Mouse (Mus musculus): Measurements from ENCODE around the gene Btnl2. TPM values are rescaled to one million over a fixed set of nuclear protein-coding genes. Genes with fewer than 3 reads are reported as not detected.
"Not testable (repeated sequence)": the region's sequence is repeated elsewhere in the genome, so short reads cannot be mapped to it uniquely, and the experiment has no call there.

Btnl2 gene
- 0.53 and 0.94 TPM in 2 replicates for polyA plus RNA-seq (2015; fragmentation: Nextera tagmentation; extraction: Ambion mirVana)

DNA sequence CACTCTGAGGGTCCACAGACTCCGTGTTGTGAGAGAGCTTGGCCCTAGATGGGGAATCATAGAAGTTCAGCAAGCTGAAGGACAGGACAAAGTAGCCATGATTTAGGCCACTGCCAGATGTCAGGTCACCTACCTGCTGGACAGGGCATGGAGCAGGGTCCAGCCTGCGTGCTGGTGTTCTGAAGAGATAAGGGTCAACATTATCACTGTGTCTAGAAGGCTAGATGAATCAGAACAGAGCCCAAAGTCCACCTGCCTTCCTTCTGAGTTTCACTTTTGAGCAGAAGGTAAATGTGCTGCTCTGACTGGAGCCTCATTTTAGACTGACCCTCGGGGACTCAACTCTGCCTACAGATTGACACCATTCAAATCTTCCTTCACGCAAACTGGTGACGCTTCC is at the start of gene Btnl2:
Gene Btnl2, plus strand, starts transcription at position 284 of the 400 bp plus-strand sequence.
- no peak within 1 kb of the TSS for H3K4me3 ChIP-seq (replicated peaks)
- H3K9ac ChIP-seq = no peak within 1 kb of the TSS
- ATAC-seq (ENCODE audit: insufficient read depth, low FRiP score, low read depth) = no peak
- no peaks in the 10 kb centered on the region for H3K9me3 ChIP-seq
- WGBS = 82% methylated on average over 5 of the region's 5 CpGs
- no peaks in the 10 kb centered on the region for H3K4me1 ChIP-seq
- no peak within 1 kb of the TSS for H3K4me2 ChIP-seq
- no peak within 1 kb of the TSS for H3K27ac ChIP-seq
- no peaks in the 10 kb centered on the region for H3K36me3 ChIP-seq
- H3K27me3 ChIP-seq (replicated peaks) = no peaks in the 10 kb centered on the region; the same call in 1 of the 2 replicates

DNA sequence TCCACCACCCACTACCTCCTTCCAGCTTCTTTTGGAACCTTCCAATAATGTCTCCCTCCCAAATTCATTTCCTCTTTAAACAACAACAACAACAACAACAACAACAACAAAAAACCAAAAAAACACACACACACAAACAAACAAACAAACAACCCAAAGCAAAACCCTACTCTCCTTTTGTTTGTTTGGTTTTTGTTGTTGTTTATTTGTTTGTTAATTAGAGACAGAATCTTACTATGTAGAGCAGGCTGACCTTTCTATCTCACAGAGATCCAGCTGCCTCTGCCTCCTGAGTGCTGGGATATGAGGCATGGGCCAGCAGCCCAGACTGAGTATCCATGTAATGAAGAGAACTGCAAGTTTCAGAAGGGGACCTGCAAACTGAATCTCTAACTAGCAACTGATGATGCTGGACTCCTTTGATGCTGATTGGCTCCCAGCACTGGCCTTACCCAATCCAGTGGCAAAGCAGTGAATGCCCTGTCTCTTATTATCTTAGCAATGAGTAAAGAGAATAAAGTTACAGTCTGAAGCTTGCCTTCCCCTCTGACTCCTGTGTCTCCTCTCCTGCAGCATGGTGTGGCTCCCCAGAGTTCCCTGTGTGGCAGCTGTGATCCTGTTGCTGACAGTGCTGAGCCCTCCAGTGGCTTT is 49.1 kb upstream of the Btnl2 start, which contains the start of gene H2-Eb1:
Gene H2-Eb1, plus strand, starts transcription at position 488 of the 651 bp plus-strand sequence.
- peak; percentile 77; the same call in 1 of the 2 replicates for ATAC-seq (ENCODE audit: insufficient read depth, low FRiP score, low read depth)
- no peaks in the 10 kb centered on the region for H3K27me3 ChIP-seq (replicated peaks)
- no peak within 1 kb of the TSS for H3K27ac ChIP-seq
- H3K4me2 ChIP-seq = no peak within 1 kb of the TSS
- H3K9me3 ChIP-seq = no peaks in the 10 kb centered on the region
- H3K4me1 ChIP-seq = no peaks in the 10 kb centered on the region
- no peak within 1 kb of the TSS for H3K9ac ChIP-seq
- H3K4me3 ChIP-seq (replicated peaks) = no peak within 1 kb of the TSS
- no peaks in the 10 kb centered on the region for H3K36me3 ChIP-seq

DNA sequence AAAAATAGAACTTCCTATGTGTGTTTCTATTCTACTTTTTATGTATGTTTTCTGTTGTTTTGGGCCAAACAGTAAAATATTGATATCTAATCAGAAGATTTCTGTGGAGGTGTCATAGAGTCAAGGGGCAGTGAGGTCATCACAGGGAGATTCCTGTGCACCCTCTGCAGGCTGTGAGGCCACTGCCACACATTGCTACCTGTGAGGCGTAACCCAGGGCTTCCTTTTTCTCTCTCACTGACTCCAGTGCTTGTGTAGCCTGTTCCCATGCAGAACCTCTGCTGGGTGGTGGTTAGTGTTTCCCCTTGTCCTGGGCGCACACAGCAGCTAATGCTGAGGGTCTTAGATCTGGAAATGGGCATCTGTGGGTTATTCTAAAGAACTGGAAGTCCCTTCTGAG is 48.2 kb upstream of the Btnl2 start:
- no peaks in the 10 kb centered on the region for H3K27me3 ChIP-seq (replicated peaks)
- no peak overlapping the region for H3K27ac ChIP-seq
- no peak for ATAC-seq (ENCODE audit: insufficient read depth, low FRiP score, low read depth)
- no peaks in the 10 kb centered on the region for H3K9me3 ChIP-seq
- H3K9ac ChIP-seq = no peak overlapping the region
- H3K36me3 ChIP-seq = no peaks in the 10 kb centered on the region
- WGBS = 78% methylated on average over 2 of the region's 2 CpGs
- no peaks in the 10 kb centered on the region for H3K4me1 ChIP-seq
- H3K4me3 ChIP-seq (replicated peaks) = no peak overlapping the region
- H3K4me2 ChIP-seq = no peak overlapping the region

DNA sequence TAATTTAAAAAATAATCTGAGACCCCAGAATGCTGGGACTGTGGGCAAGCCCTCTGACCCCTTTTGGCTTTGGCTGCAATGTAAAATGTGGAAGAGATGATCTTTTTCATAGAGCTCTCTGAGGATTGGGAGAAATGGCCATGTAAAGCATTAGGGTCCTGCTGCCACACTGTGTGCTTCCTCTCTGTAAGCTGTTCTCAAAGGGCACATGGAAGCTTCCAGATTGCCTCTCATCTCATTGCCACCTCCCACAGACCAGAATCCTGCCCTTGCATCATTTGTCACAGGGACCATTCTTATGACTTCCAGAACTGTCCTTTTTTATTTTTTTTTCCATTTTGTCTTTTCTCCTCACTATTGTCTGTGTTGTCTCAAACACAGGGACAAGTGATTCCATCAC is 47.4 kb upstream of the Btnl2 start:
- no peak overlapping the region for H3K4me2 ChIP-seq
- no peak for ATAC-seq (ENCODE audit: insufficient read depth, low FRiP score, low read depth)

DNA sequence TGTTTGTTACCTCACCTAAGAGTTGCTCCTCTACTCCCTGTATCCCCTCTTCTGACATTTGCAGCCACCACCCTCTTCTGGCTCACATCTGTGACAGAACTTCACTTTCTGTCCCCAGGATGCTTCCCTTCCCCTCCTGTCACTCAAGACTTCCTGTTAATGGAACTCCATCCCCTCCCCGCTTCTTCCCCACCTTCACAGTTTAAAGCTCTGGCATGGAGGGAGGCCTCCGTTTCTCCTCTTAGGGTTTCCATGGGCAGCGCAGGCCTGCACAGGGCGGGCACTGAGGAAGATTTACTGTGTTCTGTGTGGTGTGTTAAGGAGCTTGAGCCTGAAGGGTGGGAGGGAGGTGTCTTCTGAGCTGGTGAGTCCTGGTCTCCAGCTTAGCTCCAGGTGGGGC is 46.5 kb upstream of the Btnl2 start:
- no peak overlapping the region for H3K9ac ChIP-seq
- WGBS = 81% methylated on average over 4 of the region's 4 CpGs

More for the DNA sequence above, 47.4 kb upstream of the Btnl2 start:
- no peaks in the 10 kb centered on the region for H3K36me3 ChIP-seq
- H3K9me3 ChIP-seq = no peaks in the 10 kb centered on the region
- no peaks in the 10 kb centered on the region for H3K4me1 ChIP-seq
- no peak overlapping the region for H3K4me3 ChIP-seq (replicated peaks)
- H3K9ac ChIP-seq = no peak overlapping the region
- H3K27me3 ChIP-seq (replicated peaks) = no peaks in the 10 kb centered on the region
- H3K27ac ChIP-seq = no peak overlapping the region

DNA sequence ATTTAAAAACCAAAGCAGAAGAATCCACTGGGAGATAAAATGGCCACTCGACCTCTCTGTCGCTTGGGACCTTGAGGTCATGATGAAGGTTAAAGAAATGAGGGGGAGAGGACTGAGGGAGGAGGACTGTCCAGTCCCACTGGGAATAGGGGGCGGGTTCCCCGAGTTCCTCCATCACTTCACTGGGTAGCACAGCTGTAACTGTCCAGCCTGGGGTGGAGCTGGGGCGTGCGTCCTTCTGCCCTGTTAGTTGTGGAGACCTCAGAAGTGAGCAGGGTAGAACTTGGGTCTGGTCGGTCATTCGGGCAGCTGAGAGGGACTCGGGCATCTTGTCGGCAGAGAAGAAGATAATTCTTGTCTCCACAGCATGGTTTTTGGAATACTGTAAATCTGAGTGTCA is 45.4 kb upstream of the Btnl2 start:
- Histone ChIP-seq H3K9ac (peak overlapping the region; percentile 29; the same call in 1 of the 2 replicates), H3K27ac (no peak overlapping the region), H3K27me3 (replicated peaks) (no peaks in the 10 kb centered on the region), H3K9me3 (no peaks in the 10 kb centered on the region), H3K4me1 (no peaks in the 10 kb centered on the region), H3K36me3 (no peaks in the 10 kb centered on the region), H3K4me2 (peak overlapping the region; percentile 75), H3K4me3 (replicated peaks) (peak overlapping the region; percentile 59)
- WGBS = 21% methylated on average over 10 of the region's 10 CpGs
- 0 out of 2 replicates have a peak, but pooled peaks have one; percentile 41 for ATAC-seq (ENCODE audit: insufficient read depth, low FRiP score, low read depth)

More for the DNA sequence above, 46.5 kb upstream of the Btnl2 start:
- Histone ChIP-seq H3K9me3 (no peaks in the 10 kb centered on the region), H3K36me3 (no peaks in the 10 kb centered on the region), H3K4me3 (replicated peaks) (no peak overlapping the region), H3K27me3 (replicated peaks) (no peaks in the 10 kb centered on the region), H3K4me2 (no peak overlapping the region), H3K27ac (no peak overlapping the region), H3K4me1 (no peaks in the 10 kb centered on the region)
- ATAC-seq (ENCODE audit: insufficient read depth, low FRiP score, low read depth) = no peak

DNA sequence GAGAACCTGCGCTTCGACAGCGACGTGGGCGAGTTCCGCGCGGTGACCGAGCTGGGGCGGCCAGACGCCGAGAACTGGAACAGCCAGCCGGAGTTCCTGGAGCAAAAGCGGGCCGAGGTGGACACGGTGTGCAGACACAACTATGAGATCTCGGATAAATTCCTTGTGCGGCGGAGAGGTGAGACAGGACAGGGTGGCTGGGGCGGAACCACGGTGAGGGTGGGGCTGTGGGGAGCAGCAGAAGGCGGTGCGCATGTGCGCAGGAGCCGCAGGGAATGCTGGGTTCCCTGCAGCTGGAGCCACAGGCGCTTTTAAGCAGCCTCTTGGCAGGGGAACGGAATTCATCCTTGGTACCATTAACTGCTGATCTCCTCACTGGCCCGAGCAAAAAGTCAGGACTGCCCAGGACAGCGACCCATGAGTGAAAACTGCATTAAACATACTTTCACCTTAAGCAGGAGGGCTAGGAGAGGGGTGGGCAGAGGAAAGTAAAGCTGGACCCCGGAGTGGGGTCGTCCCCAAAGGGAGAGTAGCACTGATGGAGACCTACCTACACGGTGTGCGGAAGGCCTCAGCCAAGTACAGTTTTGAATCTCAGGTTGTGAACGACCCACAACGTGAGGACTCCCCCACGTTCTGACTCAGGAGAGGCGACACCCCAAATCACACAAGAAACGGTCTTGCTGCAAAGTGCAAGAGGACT is 44.8 kb upstream of the Btnl2 start:
- H3K9me3 ChIP-seq = no peaks in the 10 kb centered on the region
- peak overlapping the region; percentile 59 for H3K4me3 ChIP-seq (replicated peaks)
- no peak overlapping the region for H3K27ac ChIP-seq
- H3K36me3 ChIP-seq = no peaks in the 10 kb centered on the region
- no peaks in the 10 kb centered on the region for H3K27me3 ChIP-seq (replicated peaks)
- peak overlapping the region; percentile 75 for H3K4me2 ChIP-seq
- H3K9ac ChIP-seq = peak overlapping the region; percentile 29; the same call in 1 of the 2 replicates
- WGBS = 21% methylated on average over 38 of the region's 38 CpGs
- peak; percentile 75 for ATAC-seq (ENCODE audit: insufficient read depth, low FRiP score, low read depth)
- H3K4me1 ChIP-seq = no peaks in the 10 kb centered on the region

DNA sequence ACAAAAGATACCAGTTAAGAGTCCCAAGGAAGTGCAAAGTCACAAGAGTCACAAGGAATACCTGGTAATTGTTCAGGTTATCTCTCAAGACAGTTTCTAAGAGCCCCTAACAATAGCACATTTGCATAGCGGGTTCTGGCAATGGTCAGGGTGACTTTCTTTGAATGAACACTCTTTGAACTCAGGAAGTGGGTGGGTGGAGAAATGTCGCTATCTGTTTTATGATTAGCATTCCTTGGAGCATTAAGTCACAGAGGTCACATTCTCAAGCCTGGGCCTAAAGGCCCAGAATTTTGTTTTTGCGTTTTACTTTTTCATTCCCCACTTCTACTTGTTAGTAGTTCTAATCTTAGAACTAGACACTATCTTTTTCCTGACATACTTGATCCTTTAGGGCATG is 44.1 kb upstream of the Btnl2 start:
- not testable (repeated sequence) for H3K4me2 ChIP-seq; H3K36me3 ChIP-seq; ATAC-seq (ENCODE audit: insufficient read depth, low FRiP score, low read depth); H3K9ac ChIP-seq; H3K9me3 ChIP-seq; H3K27ac ChIP-seq; H3K27me3 ChIP-seq (replicated peaks); H3K4me1 ChIP-seq; H3K4me3 ChIP-seq (replicated peaks)
- 82% methylated on average over 3 of the region's 3 CpGs for WGBS

DNA sequence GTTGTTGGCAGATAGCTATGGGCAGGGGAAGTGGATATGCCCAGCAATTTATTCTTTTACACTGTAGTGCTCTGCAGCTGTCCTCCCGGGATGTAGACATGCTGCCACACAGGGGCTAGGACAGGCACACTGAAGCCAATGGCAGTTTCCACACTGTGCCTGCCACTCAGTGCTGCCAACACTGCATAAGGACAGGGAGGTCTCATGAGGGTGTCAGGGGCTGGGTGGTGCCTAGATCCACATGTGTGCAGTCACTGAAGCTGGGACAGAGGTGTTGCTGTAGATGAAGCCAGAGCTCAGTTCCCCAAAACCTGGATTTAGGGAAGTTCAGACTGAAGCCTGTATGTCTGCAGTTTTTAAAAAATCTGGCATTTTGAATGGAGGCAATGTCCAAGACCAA is 42.4 kb upstream of the Btnl2 start:
- ATAC-seq (ENCODE audit: insufficient read depth, low FRiP score, low read depth) = no peak
- no peak overlapping the region for H3K27ac ChIP-seq
- H3K4me1 ChIP-seq = no peaks in the 10 kb centered on the region
- no peak overlapping the region for H3K4me2 ChIP-seq
- 78% methylated on average over 1 of the region's 1 CpGs for WGBS
- no peak overlapping the region for H3K4me3 ChIP-seq (replicated peaks)
- no peaks in the 10 kb centered on the region for H3K9me3 ChIP-seq
- H3K9ac ChIP-seq = no peak overlapping the region
- H3K27me3 ChIP-seq (replicated peaks) = no peaks in the 10 kb centered on the region
- H3K36me3 ChIP-seq = no peaks in the 10 kb centered on the region

DNA sequence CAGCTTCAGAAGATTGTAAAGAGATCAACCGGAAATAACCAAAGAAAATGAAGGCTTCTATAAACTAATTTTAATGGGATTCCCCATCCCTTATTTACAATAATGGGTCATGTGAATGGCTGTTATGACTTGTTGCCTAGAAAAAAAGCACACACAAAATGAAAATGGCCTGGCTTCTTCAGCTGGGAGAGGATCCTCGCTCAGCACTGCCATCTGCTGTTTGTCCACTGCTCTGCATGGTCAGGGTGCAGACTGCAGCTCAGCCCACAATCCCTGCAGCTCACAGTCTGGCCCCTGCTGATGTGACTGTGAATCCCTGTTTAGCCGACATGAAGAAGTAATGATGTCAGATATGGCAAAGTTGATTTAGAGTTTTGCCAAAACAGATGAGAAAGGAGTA is 41.2 kb upstream of the Btnl2 start:
- H3K27ac ChIP-seq = no peak overlapping the region
- no peaks in the 10 kb centered on the region for H3K36me3 ChIP-seq
- no peak overlapping the region for H3K4me3 ChIP-seq (replicated peaks)
- no peaks in the 10 kb centered on the region for H3K4me1 ChIP-seq
- no peak overlapping the region for H3K9ac ChIP-seq
- 34% methylated on average over 3 of the region's 3 CpGs for WGBS
- H3K9me3 ChIP-seq = no peaks in the 10 kb centered on the region
- no peaks in the 10 kb centered on the region for H3K27me3 ChIP-seq (replicated peaks)
- H3K4me2 ChIP-seq = no peak overlapping the region
- no peak for ATAC-seq (ENCODE audit: insufficient read depth, low FRiP score, low read depth)

DNA sequence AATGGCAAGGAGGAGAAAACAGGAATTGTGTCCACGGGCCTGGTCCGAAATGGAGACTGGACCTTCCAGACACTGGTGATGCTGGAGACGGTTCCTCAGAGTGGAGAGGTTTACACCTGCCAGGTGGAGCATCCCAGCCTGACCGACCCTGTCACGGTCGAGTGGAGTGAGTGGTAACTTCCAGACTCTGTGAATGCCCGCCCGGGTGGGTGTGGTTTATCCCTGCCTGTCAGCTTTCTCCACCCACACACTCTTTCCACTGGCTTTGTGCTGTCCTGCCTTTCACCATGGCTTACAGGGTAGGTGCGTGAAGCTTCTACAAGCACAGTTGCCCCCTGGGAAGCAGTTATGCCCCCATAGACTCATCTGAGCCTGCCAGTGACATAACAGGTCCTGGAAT is 40.3 kb upstream of the Btnl2 start:
- H3K36me3 ChIP-seq = no peaks in the 10 kb centered on the region
- no peaks in the 10 kb centered on the region for H3K4me1 ChIP-seq
- H3K4me2 ChIP-seq = no peak overlapping the region
- no peak overlapping the region for H3K4me3 ChIP-seq (replicated peaks)
- 74% methylated on average over 9 of the region's 9 CpGs for WGBS
- H3K9ac ChIP-seq = no peak overlapping the region
- H3K27me3 ChIP-seq (replicated peaks) = no peaks in the 10 kb centered on the region
- no peaks in the 10 kb centered on the region for H3K9me3 ChIP-seq
- no peak for ATAC-seq (ENCODE audit: insufficient read depth, low FRiP score, low read depth)
- H3K27ac ChIP-seq = no peak overlapping the region

DNA sequence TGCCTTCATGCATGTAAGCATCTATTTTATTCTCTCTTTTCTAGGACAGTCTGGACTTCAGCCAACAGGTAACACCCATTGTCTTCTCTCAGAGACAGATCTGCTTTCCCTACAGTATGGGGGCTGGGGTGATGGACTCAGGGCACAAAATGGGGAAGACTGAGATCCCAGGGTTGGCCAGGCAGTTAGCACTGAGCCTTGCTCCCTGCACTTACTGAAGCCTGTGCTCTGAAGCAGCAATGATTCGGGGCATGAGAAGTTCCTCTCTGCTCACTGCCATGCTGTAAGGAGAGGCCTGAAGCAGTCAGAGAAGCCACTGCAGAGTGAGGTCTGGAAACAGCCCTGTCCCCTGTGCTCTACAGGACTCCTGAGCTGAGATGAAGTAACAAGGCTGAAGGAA is 39.1 kb upstream of the Btnl2 start:
- no peak overlapping the region for H3K27ac ChIP-seq
- H3K27me3 ChIP-seq (replicated peaks) = no peaks in the 10 kb centered on the region
- no peak overlapping the region for H3K4me2 ChIP-seq
- no peaks in the 10 kb centered on the region for H3K36me3 ChIP-seq
- no peak for ATAC-seq (ENCODE audit: insufficient read depth, low FRiP score, low read depth)
- no peak overlapping the region for H3K4me3 ChIP-seq (replicated peaks)
- 80% methylated on average over 1 of the region's 1 CpGs for WGBS
- H3K9ac ChIP-seq = no peak overlapping the region
- no peaks in the 10 kb centered on the region for H3K4me1 ChIP-seq
- no peaks in the 10 kb centered on the region for H3K9me3 ChIP-seq

All from stomach, embryonic 15.5 days (tissue).